Comparison of ENCODE assay signal across 10 mouse cellular contexts in the genomic region with DNA sequence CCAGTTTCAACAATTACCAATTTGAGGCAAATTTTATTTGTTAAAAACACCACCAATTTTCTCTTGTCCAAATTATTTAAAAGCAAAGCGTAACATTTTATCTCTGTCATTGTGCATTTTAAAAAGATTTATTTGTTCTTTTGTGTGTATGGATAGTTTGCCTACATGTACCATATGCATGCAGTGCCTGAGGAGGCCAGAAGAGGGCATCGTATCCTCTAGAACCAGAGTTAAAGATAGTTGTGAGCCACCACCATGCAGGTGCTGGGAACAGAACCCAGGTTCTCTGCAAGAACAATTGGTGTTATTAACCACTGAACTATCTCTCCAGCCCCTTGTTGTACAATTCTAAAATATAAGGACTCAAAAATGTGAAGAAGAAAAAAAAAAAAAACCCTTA. TPM values are rescaled to one million over a fixed set of nuclear protein-coding genes. Genes with fewer than 3 reads are reported as not detected.
DNase-seq lines count a peak whose midpoint lies in the region; ATAC-seq and TF ChIP-seq lines count a peak whose summit lies in the region.
"Had no signal": no experiment of that assay in that cellular context is flagged by ENCODE, and none has a peak within 500 bp of the region (broad histone marks: within the 10 kb centered on the region; RNA-seq: fewer than 3 reads in every experiment).

No protein-coding gene starts in this region.

- no peak for DNase-seq in left cerebral cortex, adult 2 months (ENCODE audit: extremely low spot score in 1 of 2, low spot score in 2 of 2)
- DNase-seq in left cerebral cortex, adult 9 months (ENCODE audit: low spot score in 2 of 2) = no peak
- DNase-seq in B cell, adult 2 months = peak; percentile 34 to 51
- peak; percentile 1 for DNase-seq in embryo, embryonic 11 days
- no peak for DNase-seq in cerebellum, postnatal 36 days
- DNase-seq: adrenal gland, postnatal 36 days had no signal

- peak; percentile 24 for TF ChIP-seq CTCF in left cerebral cortex, adult 2 months (IDR thresholded peaks at IDR 0.05)
- peak; percentile 54 for TF ChIP-seq CTCF in E14TG2a.4 (conservative IDR thresholded peaks at IDR 0.05; ENCODE audit: low read length)

- H3K4me1 ChIP-seq in E14TG2a.4 (replicated peaks; ENCODE audit: low read depth, low read length) = 0 out of 2 replicates have a peak, but pooled peaks cover 2% of the 10 kb centered on the region
- H3K4me1 ChIP-seq in forebrain, embryonic 12.5 days = no peaks in the 10 kb centered on the region
- H3K4me1 ChIP-seq: heart, embryonic 10.5 days; midbrain, embryonic 15.5 days had no signal

- H3K36me3 ChIP-seq in E14TG2a.4 (ENCODE audit: insufficient read depth, low read length) = peaks cover 7% of the 10 kb centered on the region; the same call in 1 of the 2 replicates
- peaks cover 6% of the 10 kb centered on the region; the same call in 1 of the 2 replicates for H3K36me3 ChIP-seq in forebrain, embryonic 12.5 days (replicated peaks)

- intact Hi-C loops in left cerebral cortex, adult 2 months (cut with DNase I) = no loop called here

- H3K9ac ChIP-seq in forebrain, embryonic 12.5 days = no peak overlapping the region
- H3K9ac ChIP-seq: midbrain, embryonic 15.5 days had no signal

- 84% methylated on average over 2 of the region's 2 CpGs for WGBS in forebrain, embryonic 12.5 days

- no peaks in the 10 kb centered on the region for H3K9me3 ChIP-seq in E14TG2a.4 (ENCODE audit: low read length)
- no peaks in the 10 kb centered on the region for H3K9me3 ChIP-seq in forebrain, embryonic 12.5 days
- H3K9me3 ChIP-seq: heart, embryonic 10.5 days; midbrain, embryonic 15.5 days had no signal

- H3K4me3 ChIP-seq in left cerebral cortex, adult 2 months = no peak overlapping the region
- no peak overlapping the region for H3K4me3 ChIP-seq in E14TG2a.4 (replicated peaks; ENCODE audit: low read length)
- H3K4me3 ChIP-seq in forebrain, embryonic 12.5 days (replicated peaks) = no peak overlapping the region
- H3K4me3 ChIP-seq: heart, embryonic 10.5 days; midbrain, embryonic 15.5 days had no signal

- no peak overlapping the region for H3K4me2 ChIP-seq in forebrain, embryonic 12.5 days
- H3K4me2 ChIP-seq: midbrain, embryonic 15.5 days had no signal

- no peak for ATAC-seq in forebrain, embryonic 12.5 days (ENCODE audit: low FRiP score)
- ATAC-seq: midbrain, embryonic 15.5 days had no signal

- H3K27me3 ChIP-seq in E14TG2a.4 (ENCODE audit: insufficient read depth, low read length) = no peaks in the 10 kb centered on the region
- no peaks in the 10 kb centered on the region for H3K27me3 ChIP-seq in forebrain, embryonic 12.5 days
- H3K27me3 ChIP-seq: midbrain, embryonic 15.5 days had no signal

- no peak overlapping the region for H3K27ac ChIP-seq in left cerebral cortex, adult 2 months
- no peak overlapping the region for H3K27ac ChIP-seq in forebrain, embryonic 12.5 days
- H3K27ac ChIP-seq: heart, embryonic 10.5 days; midbrain, embryonic 15.5 days had no signal

RNA-seq across cellular contexts. Expression of gene Zzef1, which starts 18.2 kb away (rescaled TPM):
- 10 to 100 TPM; 44.5 to 48.6 TPM for total RNA-seq in left cerebral cortex, adult 2 months (2021)
- 11.3 and 12.1 TPM in 2 replicates for polyA plus RNA-seq in forebrain, embryonic 12.5 days (2016; fragmentation: Nextera tagmentation; extraction: Ambion mirVana)

RNA-seq across cellular contexts. Expression of gene Cyb5d2, which starts 18.2 kb away (rescaled TPM):
- 10 to 100 TPM; 15.2 to 18.0 TPM for total RNA-seq in left cerebral cortex, adult 2 months (2021)
- 4.7 and 5.2 TPM in 2 replicates for polyA plus RNA-seq in forebrain, embryonic 12.5 days (2016; fragmentation: Nextera tagmentation; extraction: Ambion mirVana)

Comparison
In these comparisons a context has a peak if more than half of its experiments do, and no peak if none do; other contexts are left out.
1. DNase-seq: peak in B cell, adult 2 months (2 of 2) and embryo, embryonic 11 days (single experiment); none in left cerebral cortex, adult 2 months (0 of 2), left cerebral cortex, adult 9 months (0 of 2) and cerebellum, postnatal 36 days (0 of 2).